Mouse (Mus musculus): ENCODE measurements at regions not wholly inside any gene's neighbourhood (a gene's known extent, or its start where the extent isn't known, plus 50 kb on each side); places are given as distances from the start of the nearest gene placed in this dataset.

- TF ChIP-seq CTCF (IDR thresholded peaks at IDR 0.05; ENCODE audit: control insufficient read depth, insufficient read depth, insufficient replicate concordance, low read depth, low read length) (no peak), POLR2A (IDR thresholded peaks at IDR 0.05; ENCODE audit: control insufficient read depth, low read depth, low read length) (no peak)
Measured at GRCm38 (mm10) chr1:184456727-184457126, 275.7 kb downstream of the Hlx start.
